Comparison of ENCODE assay signal across 8 mouse cellular contexts in genomic region chr2:30759858-30760547, GRCm38 (mm10). TPM values are rescaled to one million over a fixed set of nuclear protein-coding genes. Genes with fewer than 3 reads are reported as not detected.
DNase-seq lines count a peak whose midpoint lies in the region; ATAC-seq and TF ChIP-seq lines count a peak whose summit lies in the region.

No protein-coding gene starts in this region.

- no peaks in the 10 kb centered on the region for H3K4me1 ChIP-seq in midbrain, postnatal 0 days (ENCODE audit: insufficient read depth, low read length)
- H3K4me1 ChIP-seq in midbrain, embryonic 16.5 days (ENCODE audit: control insufficient read depth, insufficient read depth, low read length), result peaks cover 6% of the 10 kb centered on the region
- H3K4me1 ChIP-seq in limb, embryonic 10.5 days, result peaks cover 49% of the 10 kb centered on the region

- 49% methylated on average over 10 of the region's 10 CpGs for WGBS in midbrain, postnatal 0 days
- WGBS in midbrain, embryonic 16.5 days, result 42% methylated on average over 10 of the region's 10 CpGs
- 31% methylated on average over 10 of the region's 10 CpGs for WGBS in limb, embryonic 10.5 days

- H3K36me3 ChIP-seq in midbrain, postnatal 0 days (ENCODE audit: insufficient read depth, low read length), result no peaks in the 10 kb centered on the region
- no peaks in the 10 kb centered on the region for H3K36me3 ChIP-seq in midbrain, embryonic 16.5 days (ENCODE audit: control insufficient read depth, insufficient read depth, low read length)
- peaks cover 2% of the 10 kb centered on the region; the same call in 1 of the 2 replicates for H3K36me3 ChIP-seq in limb, embryonic 10.5 days

- no peak overlapping the region for H3K4me3 ChIP-seq in midbrain, postnatal 0 days (ENCODE audit: low read depth, low read length)
- no peak overlapping the region for H3K4me3 ChIP-seq in midbrain, embryonic 16.5 days (ENCODE audit: low read depth, low read length)
- H3K4me3 ChIP-seq in limb, embryonic 10.5 days, result peak overlapping the region; percentile 5; the same call in 1 of the 2 replicates

- 0 out of 2 replicates have a peak overlapping the region, but pooled peaks have one; percentile 38 for H3K27ac ChIP-seq in midbrain, postnatal 0 days (ENCODE audit: low read depth, low read length)
- no peak overlapping the region for H3K27ac ChIP-seq in midbrain, embryonic 16.5 days (ENCODE audit: low read length)
- H3K27ac ChIP-seq in limb, embryonic 10.5 days, result peak overlapping the region; percentile 93

- DNase-seq in adrenal gland, postnatal 10 days, result peak; percentile 42
- no peak for DNase-seq in adrenal gland, adult 8-10 months
- DNase-seq in midbrain, postnatal 0 days (ENCODE audit: low spot score), result peak; percentile 23
- DNase-seq in limb, embryonic 10.5 days (ENCODE audit: low spot score), result peak; percentile 47
- no peak for DNase-seq in B cell, adult 2 months
- DNase-seq in urinary bladder, adult 2 months (ENCODE audit: low spot score), result no peak
- no peak for DNase-seq in spleen, postnatal 4 days (ENCODE audit: low spot score in 2 of 2)

- ATAC-seq in midbrain, postnatal 0 days (ENCODE audit: low FRiP score), result no peak
- no peak for ATAC-seq in midbrain, embryonic 16.5 days

- H3K27me3 ChIP-seq in midbrain, postnatal 0 days (ENCODE audit: insufficient read depth, low read length), result no peaks in the 10 kb centered on the region
- H3K27me3 ChIP-seq in midbrain, embryonic 16.5 days (ENCODE audit: control insufficient read depth, insufficient read depth, low read depth, low read length), result no peaks in the 10 kb centered on the region
- H3K27me3 ChIP-seq in limb, embryonic 10.5 days (ENCODE audit: low read depth, poor library complexity, severe bottlenecking), result no peaks in the 10 kb centered on the region

- no peak overlapping the region for H3K9ac ChIP-seq in midbrain, postnatal 0 days (replicated peaks; ENCODE audit: low read length, poor library complexity, severe bottlenecking)
- no peak overlapping the region for H3K9ac ChIP-seq in midbrain, embryonic 16.5 days (ENCODE audit: low read depth, low read length)

- no peak for TF ChIP-seq CTCF in midbrain, postnatal 0 days (IDR thresholded peaks at IDR 0.05)

- no peaks in the 10 kb centered on the region for H3K9me3 ChIP-seq in midbrain, postnatal 0 days (ENCODE audit: low read length)
- H3K9me3 ChIP-seq in midbrain, embryonic 16.5 days (replicated peaks; ENCODE audit: control insufficient read depth, low read length, poor library complexity, severe bottlenecking), result 0 out of 2 replicates have a peak, but pooled peaks cover 3% of the 10 kb centered on the region
- peaks cover 7% of the 10 kb centered on the region; the same call in 1 of the 2 replicates for H3K9me3 ChIP-seq in limb, embryonic 10.5 days (replicated peaks)

- H3K4me2 ChIP-seq in midbrain, postnatal 0 days (ENCODE audit: low read depth, low read length, poor library complexity, severe bottlenecking), result no peak overlapping the region
- no peak overlapping the region for H3K4me2 ChIP-seq in midbrain, embryonic 16.5 days (ENCODE audit: low read length)

RNA-seq across cellular contexts. Expression of gene 1700001O22Rik, which starts 43.5 kb away (rescaled TPM):
- total RNA-seq in adrenal gland, postnatal 10 days (2021), result 1 to 10 TPM in 1 of 2 experiments, under 1 TPM in 1; 0.96 to 1.2 TPM
- total RNA-seq in adrenal gland, adult 8-10 months (2022), result 1 to 10 TPM; 3.6 to 6.2 (median 5.7) TPM
- total RNA-seq in midbrain, postnatal 0 days (2014; rRNA removed), result 2.4 TPM in 1 of 2 replicates, not detected in the other
- polyA plus RNA-seq in midbrain, postnatal 0 days (2015; fragmentation: Nextera tagmentation; extraction: Ambion mirVana), result 1.2 and 1.5 TPM in 2 replicates
- polyA plus RNA-seq in midbrain, embryonic 16.5 days (2015; fragmentation: Nextera tagmentation; extraction: Ambion mirVana), result 0.99 and 2.1 TPM in 2 replicates
- polyA plus RNA-seq in limb, embryonic 10.5 days (2016; fragmentation: Nextera tagmentation; extraction: Ambion mirVana), result 2.1 and 4.0 TPM in 2 replicates
- 1.5 TPM in 2 replicates for polyA plus RNA-seq in urinary bladder, adult 2 months (2012; rRNA removed)

RNA-seq across cellular contexts. Expression of gene Ntmt1, which starts 47.6 kb away (rescaled TPM):
- total RNA-seq in adrenal gland, postnatal 10 days (2021), result 10 to 100 TPM; 33.4 to 34.9 TPM
- total RNA-seq in adrenal gland, adult 8-10 months (2022), result 10 to 100 TPM; 40.1 to 77.8 (median 49.1) TPM
- 62.2 and 74.1 TPM in 2 replicates for total RNA-seq in midbrain, postnatal 0 days (2014; rRNA removed)
- polyA plus RNA-seq in midbrain, postnatal 0 days (2015; fragmentation: Nextera tagmentation; extraction: Ambion mirVana), result 90.3 and 104 TPM in 2 replicates
- polyA plus RNA-seq in midbrain, embryonic 16.5 days (2015; fragmentation: Nextera tagmentation; extraction: Ambion mirVana), result 105 and 109 TPM in 2 replicates
- polyA plus RNA-seq in limb, embryonic 10.5 days (2016; fragmentation: Nextera tagmentation; extraction: Ambion mirVana), result 138 and 141 TPM in 2 replicates
- polyA plus RNA-seq in urinary bladder, adult 2 months (2012; rRNA removed), result 32.8 and 44.1 TPM in 2 replicates

Comparison
In these comparisons a context has a peak if more than half of its experiments do, and no peak if none do; other contexts are left out.
1. DNase-seq: peak in adrenal gland, postnatal 10 days (single experiment), midbrain, postnatal 0 days (single experiment) and limb, embryonic 10.5 days (single experiment); none in adrenal gland, adult 8-10 months (single experiment), B cell, adult 2 months (0 of 2), urinary bladder, adult 2 months (single experiment) and spleen, postnatal 4 days (0 of 2).